Mouse (Mus musculus) heart, embryonic 12.5 days (tissue): ENCODE data around the gene Asb5. TPM values are rescaled to one million over a fixed set of nuclear protein-coding genes. Genes with fewer than 3 reads are reported as not detected.

Source experiments
- polyA plus RNA-seq: library from polyadenylated mRNA; unstranded; fragments of >200 nt; fragmentation: Nextera tagmentation; extraction: Ambion mirVana; gene quantifications from 2 replicates; pipeline ENCODE4 v1.2.1, GENCODE M21; 2016

Gene Asb5
- polyA plus RNA-seq, 1 experiment from 2014 or later, result 4.3 TPM

Other genes starting within 250 kb of the Asb5 start
- gene Spcs3, start 418 bp downstream of the Asb5 start, polyA plus RNA-seq, result 84.1 and 89.5 TPM in 2 replicates
- gene Spata4, start 71.2 kb downstream of the Asb5 start, polyA plus RNA-seq, result not detected in 2 replicates